Mouse (Mus musculus): ENCODE measurements around the gene Zfp143.
"Not testable (repeated sequence)": the region's sequence is repeated elsewhere in the genome, so short reads cannot be mapped to it uniquely, and the experiment has no call there.

DNA sequence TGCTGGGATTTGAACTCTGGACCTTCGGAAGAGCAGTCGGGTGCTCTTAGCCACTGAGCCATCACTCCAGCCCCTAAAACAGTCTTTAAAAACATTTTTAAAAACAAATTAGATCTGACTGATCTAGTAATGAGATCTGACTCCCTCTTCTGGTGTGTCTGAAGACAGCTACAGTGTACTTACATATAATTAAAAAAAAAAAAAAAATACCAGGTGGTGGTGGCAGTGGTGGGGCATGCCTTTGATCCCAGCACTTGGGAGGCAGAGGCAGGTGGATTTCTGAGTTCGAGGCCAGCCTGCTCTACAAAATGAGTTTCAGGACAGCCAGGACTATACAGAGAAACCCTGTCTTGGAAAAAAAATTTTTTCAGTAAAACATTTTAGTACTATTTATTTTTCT is 47.5 kb downstream of the Zfp143 start:
- not testable (repeated sequence) for TF ChIP-seq CTCF (IDR thresholded peaks at IDR 0.05; ENCODE audit: borderline replicate concordance, extremely low read depth, insufficient read depth, insufficient read length); POLR2A (IDR thresholded peaks at IDR 0.05; ENCODE audit: borderline replicate concordance, extremely low read depth, insufficient read depth, insufficient read length, poor library complexity, severe bottlenecking)

Data from brain, embryonic 14.5 days (tissue).